Mouse (Mus musculus): ENCODE results near the gene Rps26.
"Not testable (repeated sequence)": the region's sequence is repeated elsewhere in the genome, so short reads cannot be mapped to it uniquely, and the experiment has no call there.

Gene Rps26

DNA sequence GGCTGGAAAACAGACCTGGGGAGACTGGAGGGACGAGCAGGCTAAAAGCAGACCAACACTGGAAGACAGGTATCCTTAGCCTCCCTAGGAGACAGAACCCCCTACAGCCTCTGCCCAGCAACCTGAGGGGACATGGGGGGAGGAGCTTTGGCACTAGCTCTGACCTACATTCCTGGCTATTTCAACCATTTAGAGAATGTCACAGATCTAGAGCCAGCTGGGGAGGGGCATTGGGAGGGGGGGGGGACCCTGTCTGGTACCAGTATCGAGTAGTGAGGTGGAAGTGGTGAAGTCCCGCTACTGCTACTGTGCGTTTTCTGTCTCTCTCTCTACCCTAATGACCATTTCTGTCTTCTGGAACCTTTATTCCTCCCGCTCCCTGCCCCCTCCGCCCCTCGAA lies 15.3 kb upstream of the Rps26 start:
- no peak for DNase-seq (ENCODE audit: low read depth)

DNA sequence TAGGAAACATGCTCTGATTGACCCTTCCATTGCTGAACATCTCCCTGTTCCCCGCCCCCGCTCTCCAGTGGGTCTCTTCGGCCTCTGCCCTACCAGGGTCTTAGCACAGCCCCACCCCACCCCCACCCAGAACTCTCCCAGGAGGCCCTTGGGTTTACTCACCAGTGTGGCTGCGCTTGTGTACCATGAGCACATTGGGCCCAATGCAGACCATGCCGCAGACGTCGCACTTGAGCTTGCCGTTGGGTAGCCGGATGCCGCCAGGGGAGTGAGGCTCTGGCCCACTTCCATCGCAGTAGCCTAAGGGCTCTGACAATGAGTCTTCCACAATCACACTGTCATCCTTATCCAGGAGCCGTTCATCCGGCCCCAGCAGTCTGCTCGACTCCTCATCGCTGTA lies 14.3 kb upstream of the Rps26 start:
- DNase-seq (ENCODE audit: low read depth), result no peak

DNA sequence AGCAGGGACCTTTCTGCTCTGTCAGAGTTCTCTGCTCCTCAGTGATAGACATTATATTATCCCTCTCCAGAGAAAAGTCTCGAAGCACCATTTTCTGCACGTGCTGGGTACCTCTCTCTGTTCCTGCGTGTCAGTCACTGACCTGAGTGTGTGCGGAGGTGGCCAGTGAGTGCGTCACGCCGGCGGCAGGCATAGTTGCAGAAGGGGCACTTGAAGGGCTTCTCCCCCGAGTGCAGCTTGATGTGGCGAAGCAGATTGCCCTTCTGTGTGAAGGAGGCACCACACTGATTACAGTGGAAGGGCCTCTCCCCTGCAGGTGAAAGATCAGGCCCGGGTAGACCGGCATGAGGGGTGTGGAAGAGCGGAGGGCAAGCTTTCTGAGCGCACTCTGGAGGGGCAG lies 13.5 kb upstream of the Rps26 start:
- DNase-seq (ENCODE audit: low read depth), result no peak

DNA sequence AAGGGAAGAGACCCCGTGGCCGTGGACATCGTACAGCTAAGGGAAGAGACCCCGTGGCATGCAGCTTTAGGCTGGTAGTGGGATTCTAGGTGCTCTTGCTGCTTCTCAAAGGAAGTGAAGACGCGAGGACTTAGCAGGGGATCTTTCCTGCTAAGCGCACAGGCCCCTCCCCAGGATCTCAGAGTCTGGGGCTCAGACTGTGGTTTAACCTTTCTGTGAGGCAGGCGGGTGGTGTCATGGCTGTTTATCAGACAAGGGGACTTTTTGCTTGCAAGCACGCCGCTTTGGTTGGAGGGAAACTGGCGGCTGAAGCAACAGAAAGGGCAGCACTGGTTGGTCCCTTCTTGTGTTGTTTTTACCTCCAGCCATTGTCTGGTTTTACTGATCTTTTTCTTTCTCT lies 10.5 kb upstream of the Rps26 start:
- DNase-seq (ENCODE audit: low read depth), result no peak

DNA sequence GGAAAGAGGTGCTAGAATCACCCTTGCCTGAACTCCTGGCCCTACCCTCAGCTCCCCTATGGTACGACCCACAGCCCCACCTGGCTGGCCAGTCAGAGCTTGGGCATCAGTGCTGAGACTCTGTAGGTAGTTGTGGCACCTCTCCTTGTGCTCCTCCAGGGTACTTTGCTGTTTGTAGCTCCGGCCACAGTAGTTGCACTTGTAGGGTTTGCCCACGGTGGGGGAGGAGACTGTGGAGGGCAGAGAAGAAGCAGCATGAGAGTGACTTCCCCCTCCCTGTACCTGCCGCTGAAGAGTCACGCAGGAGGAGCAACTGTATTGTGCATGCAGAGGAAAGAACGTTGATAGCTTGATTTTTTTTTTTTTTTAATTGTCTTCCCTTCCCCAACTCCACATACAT lies 10.0 kb upstream of the Rps26 start:
- DNase-seq (ENCODE audit: low read depth), result no peak

DNA sequence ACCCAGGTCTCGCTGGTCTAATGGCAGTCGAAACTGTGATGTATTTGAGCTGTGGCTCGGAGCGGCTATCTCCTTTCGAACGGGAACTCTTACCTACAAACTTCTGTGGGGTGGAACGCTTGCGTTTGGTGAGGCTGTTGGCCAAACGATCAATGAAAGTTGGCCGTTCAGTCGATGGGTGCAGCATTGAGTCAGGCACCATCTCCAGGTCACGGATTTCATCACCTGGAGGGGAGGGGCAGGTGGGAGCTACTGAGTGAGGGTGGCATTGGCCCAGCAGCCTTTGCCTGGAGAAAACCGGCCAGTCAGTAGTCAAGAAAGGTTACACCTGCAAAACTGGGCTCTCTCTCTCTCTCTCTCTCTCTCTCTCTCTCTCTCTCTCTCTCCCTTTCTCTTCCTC lies 9.2 kb upstream of the Rps26 start:
- DNase-seq (ENCODE audit: low read depth), result no peak

DNA sequence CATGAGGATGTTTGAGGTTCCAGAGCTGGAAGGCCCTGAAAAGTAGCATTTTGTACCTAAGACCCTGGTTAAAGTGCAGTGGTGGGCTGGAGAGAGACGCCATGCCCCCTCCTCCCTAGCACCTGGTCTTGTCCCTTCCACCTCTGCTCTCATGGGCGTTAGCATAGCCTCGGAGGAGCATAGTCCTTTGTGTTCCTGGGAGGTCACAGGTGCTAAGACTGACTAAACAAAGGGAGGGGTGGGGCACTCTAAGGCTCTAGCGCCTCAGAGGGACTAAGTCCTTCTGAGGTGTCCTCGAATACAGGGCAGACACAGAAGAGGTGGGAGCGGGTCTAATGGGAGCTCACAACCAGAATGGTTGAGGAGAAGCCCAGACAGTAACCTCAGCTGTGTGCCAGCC lies 5.0 kb upstream of the Rps26 start:
- no peak for DNase-seq (ENCODE audit: low read depth)

DNA sequence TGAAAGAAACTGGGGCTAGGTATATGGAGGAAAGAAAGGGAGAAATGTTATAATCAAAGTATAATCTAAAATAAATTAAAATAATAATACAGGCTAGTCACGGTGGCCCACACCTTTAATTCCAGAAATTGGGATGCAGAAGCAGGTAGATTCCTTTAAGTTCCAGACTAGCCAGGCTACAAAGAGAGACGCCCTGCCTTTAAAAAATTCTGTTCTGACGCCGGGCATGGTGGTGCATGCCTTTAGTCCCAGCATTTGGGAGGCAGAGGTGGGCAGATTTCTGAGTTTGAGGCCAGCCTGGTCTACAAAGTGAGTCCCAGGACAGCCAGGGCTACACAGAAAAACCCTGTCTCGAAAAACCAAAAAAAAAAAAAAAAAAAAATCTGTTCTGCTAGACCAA lies 3.8 kb upstream of the Rps26 start:
- not testable (repeated sequence) for DNase-seq (ENCODE audit: low read depth)

DNA sequence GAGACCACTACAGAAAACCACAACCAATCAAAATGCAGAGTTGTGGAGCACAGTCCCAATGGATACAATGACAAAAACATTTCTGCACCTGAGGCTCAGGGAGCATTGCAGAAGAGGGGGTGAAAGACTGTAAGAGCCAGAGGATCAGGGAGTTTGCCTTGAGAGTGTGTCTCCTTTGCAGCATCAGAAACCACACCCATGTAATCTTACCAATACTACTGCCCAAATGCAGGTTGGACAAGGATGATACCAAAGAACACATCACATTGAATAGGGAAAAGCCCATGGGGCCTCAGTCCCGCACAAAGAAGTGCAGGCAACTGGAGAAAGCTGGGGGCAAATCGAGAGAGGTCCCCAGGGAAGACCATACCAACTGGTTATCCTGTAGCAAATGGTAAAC lies 3.2 kb upstream of the Rps26 start:
- peak; percentile 38 for DNase-seq (ENCODE audit: low read depth)

DNA sequence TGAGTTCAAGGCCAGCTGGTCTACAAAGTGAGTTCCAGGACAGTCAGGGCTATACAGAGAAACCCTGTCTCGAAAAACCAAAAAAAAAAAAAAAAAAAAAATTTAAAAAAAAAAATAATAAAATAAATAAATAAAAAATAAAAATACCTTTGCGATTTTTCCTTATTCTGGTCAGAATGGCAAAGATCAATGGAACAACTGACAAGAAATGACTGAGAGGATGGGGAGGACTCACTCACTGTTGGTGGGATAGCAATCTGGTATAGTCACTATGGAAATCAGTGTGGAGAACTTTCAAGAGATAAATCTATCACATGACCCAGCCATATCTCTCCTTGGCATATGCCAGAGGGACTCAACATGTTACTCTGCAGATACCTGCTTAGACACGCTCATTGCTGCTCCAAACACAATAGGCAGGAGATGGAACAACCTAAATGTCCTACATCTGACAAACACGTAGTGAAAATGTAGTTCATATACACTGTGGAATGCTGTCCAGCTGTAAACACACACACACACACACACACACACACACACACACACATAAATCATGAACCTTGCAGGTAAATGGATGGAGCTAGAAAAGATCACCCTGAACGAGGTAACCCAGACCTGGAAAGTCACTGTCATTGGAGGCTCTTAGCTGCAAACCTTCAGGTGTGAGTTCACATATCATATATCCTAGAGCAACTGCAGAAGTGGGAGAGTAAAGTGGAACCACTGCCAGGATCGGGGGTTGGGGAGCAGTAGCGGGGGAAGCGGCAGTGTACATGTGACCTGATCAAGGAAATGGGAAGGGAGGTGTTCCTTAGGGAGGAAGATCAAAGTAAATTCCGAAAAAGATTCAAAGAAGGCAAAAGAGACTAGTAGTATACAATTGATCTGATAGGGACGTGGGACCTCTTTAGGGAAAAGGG lies 1.1 kb upstream of the Rps26 start:
- peak; percentile 55 for DNase-seq (ENCODE audit: low read depth)

DNA sequence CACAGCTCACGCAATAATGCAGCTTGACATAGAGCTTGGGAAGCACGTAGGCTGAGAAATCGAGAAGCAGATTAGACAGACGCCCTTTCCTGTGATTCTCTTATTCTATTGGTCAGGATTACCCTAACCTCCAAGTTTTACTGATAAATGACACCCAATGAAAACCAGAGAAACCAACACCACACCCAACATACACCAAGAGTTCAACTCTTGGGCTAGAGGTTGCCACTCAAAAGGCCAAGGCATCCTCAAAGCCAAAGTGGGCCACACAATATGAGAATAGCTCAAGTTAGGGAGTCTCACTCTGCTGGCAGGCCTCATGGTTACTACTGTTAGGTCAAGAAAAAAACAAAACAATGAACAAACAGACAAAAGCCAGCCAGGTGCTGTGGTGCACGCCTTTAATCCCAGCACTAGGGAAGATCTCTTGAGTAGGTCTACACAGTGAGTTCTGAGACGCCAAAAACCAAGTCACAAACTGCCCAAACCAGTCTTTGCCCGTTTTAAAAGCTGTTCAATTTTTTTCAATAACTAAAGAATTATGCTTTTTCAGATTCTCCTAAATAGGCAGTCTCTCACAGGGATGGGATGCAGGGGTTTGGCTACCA lies 1.2 kb downstream of the Rps26 start:
- peak; percentile 63 for DNase-seq (ENCODE audit: low read depth)

DNA sequence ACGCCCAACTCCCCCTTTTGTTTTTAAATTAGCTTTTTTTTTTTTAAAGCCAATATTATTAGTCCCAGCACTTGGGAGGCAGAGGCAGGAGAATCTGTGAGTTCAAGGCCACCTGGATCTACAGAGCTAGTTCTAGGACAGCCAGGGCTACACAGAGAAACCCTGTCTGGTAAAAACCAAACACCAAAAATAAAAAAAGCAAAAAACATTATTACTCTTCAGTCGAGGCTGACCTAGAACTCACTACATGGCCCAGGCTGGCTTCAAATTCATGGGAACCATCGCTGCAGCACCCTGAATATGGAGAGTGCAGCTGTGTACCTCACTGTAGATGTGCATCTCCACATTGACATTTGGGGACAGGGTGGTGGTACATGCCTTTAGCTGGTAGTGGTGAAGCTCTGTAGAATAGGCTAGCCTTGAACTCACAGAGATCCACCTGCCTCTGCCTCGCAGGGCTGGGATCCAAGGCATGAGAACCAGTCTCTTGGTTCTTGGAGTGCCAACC lies 3.4 kb downstream of the Rps26 start:
- not testable (repeated sequence) for DNase-seq (ENCODE audit: low read depth)

DNA sequence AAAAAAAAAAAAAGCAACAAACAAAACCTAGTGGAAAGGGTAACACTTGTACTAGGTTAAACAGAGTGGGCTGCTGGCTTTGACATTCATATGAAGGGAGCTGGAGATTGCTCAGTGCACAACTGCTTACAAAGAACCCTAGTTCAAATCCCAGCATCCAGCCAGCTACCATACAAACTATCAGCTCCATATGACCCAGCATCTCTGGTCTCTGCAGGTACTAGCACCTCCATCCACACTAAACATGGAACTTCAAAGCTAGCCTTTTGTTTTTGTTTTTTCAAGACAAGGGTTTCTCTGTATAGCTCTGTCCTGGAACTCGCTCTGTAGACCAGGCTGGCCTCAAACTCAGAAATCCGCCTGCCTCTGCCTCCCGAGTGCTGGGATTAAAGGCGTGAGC lies 3.8 kb downstream of the Rps26 start:
- DNase-seq (ENCODE audit: low read depth), result no peak

DNA sequence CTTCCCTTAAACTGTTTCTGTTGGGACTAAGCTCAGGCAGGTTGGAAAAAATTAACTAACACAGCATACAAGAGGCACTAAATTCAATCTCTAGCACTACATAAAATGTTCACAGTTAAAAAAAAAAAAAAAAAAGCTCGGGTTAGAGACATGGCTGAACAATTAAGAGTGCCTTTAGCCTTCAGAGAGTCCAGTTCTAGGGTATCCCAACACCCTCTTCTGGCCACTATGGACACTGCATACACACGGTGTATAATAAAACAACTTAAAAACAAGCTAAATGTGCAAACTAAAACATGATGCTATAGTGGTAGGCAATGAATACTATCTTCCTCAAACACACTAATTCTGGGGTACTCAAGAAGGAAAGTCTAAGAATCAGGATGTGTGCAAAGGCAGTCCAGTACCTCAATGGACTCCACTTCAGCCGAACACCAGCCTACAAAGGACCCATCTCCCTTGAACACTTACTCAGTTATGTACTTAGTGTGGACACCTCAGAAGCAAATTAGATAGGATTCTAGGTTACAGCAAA lies 4.5 kb downstream of the Rps26 start:
- no peak for DNase-seq (ENCODE audit: low read depth)

DNA sequence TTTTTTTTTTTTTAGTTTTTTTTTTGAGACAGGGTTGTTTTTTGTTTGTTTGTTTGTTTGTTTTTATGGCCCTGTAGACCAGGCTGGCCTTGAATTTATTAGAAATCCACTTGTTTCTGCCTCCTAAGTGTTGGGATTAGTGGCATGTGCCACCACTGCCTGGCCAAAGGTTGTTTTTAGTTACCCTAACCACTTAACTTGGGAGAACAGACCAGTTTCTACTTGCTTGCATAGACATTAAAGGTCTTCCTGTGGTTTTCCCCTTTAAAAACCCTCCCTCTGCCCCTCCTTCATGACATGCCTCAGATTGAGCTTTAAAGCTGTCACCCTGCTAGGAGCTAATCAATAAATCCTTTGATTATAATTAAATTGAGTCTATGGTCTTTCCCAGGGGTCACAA lies 6.3 kb downstream of the Rps26 start:
- DNase-seq (ENCODE audit: low read depth), result no peak

DNA sequence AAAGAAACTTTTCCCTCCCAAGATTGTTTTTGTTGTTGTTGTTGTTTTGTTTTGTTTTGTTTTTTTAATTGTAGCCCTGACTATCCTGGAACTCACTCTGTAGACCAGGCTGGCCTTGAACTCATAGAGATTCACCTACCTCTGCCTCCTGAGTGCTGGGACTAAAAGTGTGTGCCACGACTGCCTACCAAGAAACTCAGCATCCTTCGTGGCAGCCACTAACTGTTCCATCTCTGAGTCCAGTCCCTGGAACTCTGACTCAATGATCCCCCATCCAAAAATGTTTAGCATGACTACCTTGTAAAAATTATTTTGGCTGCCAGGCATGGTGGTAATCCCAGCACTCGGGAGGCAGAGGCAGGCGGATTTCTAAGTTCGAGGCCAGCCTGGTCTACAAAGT lies 7.4 kb downstream of the Rps26 start:
- DNase-seq (ENCODE audit: low read depth), result not testable (repeated sequence)

DNA sequence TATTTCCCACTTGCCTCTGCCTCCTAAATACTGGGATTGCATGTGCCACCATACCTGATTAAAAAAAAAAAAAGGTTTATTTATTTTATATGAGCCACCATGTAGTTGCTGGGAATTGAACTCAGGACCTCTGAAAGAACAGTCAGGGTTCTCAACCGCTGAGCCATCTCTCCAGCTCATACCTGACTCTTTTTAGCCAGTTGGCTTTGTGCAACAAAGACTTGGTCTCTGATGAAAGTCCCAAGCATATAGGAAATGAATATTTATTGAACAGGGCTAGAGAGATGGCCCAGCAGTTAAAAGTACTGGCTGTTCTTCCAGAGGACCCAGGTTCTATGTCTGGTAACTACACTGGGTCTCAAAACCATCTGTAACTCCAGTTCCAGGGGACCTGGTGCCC lies 8.0 kb downstream of the Rps26 start:
- no peak for DNase-seq (ENCODE audit: low read depth)

DNA sequence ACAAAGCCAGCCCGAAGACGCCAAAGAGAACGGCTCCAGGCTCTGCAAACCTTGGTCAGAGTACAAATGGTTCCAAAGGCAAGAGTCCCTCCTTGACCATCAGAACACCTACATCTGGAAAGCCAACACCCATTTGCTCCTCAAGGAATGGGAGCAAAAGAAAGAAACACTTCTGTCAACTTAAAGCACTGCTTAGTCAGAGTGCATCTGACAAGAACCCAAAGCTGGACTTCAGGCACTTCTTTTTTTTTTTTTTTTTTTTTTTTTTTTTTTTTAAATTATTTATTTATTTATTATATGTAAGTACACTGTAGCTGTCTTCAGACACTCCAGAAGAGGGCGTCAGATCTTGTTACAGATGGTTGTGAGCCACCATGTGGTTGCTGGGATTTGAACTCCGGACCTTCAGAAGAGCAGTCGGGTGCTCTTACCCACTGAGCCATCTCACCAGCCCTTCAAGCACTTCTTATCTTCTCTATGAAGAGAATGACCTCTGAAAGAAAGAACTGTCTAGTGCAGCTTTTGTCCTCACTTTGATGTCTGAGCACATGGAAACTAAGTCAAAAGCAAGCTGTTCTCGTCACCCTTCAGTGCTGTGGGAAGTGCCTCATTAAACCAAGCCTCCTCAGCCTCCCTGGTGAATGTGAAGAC lies 10.6 kb downstream of the Rps26 start:
- not testable (repeated sequence) for DNase-seq (ENCODE audit: low read depth)

DNA sequence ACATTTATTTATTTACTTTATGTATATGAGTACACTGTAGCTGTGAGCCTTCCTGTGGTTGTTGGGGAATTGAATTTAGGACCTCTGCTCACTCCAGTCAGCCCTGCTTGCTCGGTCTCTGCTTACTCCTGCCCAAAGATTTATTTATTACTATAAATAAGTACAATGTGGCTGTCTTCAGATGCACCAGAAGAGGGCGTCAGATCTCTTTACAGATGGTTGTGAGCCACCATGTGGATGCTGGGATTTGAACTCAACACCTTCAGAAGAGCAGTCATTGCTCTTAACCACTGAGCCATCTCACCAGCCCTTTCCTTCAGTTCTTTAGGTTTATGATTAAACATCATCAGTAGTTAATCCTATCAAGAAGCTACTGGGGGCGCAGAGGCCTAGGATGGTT lies 11.6 kb downstream of the Rps26 start:
- no peak for DNase-seq (ENCODE audit: low read depth)

DNA sequence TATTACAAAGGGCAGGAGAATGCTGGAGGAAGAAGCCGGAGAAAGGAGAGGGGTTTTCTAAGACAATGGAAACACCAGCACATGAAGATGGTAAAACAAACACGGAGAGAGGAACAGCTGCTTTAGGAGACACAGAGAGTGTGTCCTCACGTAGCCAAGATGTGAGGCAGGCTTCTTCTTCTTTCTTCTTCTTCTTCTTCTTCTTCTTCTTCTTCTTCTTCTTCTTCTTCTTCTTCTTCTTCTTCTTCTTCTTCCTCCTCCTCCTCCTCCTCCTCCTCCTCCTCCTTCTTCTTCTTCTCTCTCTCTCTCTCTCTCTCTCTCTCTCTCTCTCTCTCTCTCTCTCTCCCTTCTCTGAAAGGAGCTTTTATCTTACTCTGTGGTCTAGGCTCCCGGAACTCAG lies 12.7 kb downstream of the Rps26 start:
- DNase-seq (ENCODE audit: low read depth), result not testable (repeated sequence)

DNA sequence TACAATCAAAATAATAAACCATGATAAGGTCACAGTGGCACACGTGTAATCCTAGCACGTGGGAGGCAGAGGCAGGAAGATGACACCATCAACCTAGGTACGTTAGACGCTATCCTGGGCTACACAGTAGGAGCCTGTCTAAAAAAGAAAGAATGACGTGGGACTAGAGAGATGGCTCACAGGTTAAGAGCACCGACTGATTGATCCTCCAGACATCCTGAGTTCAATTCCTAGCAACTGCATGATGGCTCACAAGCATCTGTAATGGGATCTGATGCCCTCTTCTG lies 13.4 kb downstream of the Rps26 start:
- no peak for DNase-seq (ENCODE audit: low read depth)

DNA sequence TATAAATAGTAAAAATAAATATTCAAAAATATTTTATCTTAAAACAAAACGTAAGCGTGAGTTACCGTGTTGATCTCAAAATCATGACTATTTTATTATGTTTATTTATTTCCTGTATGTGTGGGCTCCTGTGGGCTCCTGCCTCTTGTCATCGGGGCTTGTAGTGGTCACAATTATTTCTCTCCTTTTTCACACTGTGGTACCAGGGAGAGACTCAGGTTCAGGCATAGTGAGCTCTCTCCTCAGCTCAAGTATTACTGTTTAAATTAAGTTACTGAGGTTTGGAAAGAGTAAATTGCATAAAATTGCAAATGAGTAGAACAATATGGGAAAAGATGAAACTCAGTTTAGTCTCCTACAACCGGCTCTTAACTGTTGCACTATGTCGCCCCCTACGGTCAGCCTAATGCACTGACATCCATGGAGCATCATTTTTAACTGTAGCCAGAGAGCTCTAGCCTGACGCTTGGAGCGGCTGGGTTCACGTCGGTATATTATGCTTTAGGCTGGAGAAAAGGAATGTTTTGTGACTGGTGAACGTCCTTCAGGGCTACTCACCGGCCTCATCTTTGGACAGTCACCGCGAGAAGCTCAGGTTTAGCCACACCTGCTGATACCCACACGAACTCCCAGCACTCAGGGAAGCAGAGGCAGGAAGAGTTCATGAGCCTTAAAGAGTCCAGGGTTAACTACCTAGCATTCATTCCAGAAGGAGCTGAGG lies 14.0 kb downstream of the Rps26 start:
- peak; percentile 87 for DNase-seq (ENCODE audit: low read depth)
